Mouse (Mus musculus): ENCODE data around the gene Pnp. TPM values are rescaled to one million over a fixed set of nuclear protein-coding genes. Genes with fewer than 3 reads are reported as not detected.

Gene Pnp
- polyA plus RNA-seq, 1 experiment from 2014 or later = 48.8 TPM

Other genes starting within 250 kb of the Pnp start
- gene Olfr747, start 237.9 kb upstream of the Pnp start, polyA plus RNA-seq (2016; fragmentation: Nextera tagmentation; extraction: Ambion mirVana) = not detected in 2 replicates
- gene Olfr748, start 223.7 kb upstream of the Pnp start, polyA plus RNA-seq (2016; fragmentation: Nextera tagmentation; extraction: Ambion mirVana) = not detected in 2 replicates
- not detected in 2 replicates for gene Olfr749, start 186.0 kb upstream of the Pnp start, polyA plus RNA-seq (2016; fragmentation: Nextera tagmentation; extraction: Ambion mirVana)
- gene Ttc5, start 145.6 kb upstream of the Pnp start, polyA plus RNA-seq (2016; fragmentation: Nextera tagmentation; extraction: Ambion mirVana) = 95.2 and 96.7 TPM in 2 replicates
- gene Ccnb1ip1, start 123.3 kb upstream of the Pnp start, polyA plus RNA-seq (2016; fragmentation: Nextera tagmentation; extraction: Ambion mirVana) = not detected in 2 replicates
- 63.8 and 67.6 TPM in 2 replicates for gene Parp2, start 123.2 kb upstream of the Pnp start, polyA plus RNA-seq (2016; fragmentation: Nextera tagmentation; extraction: Ambion mirVana)
- gene Tep1, start 60.5 kb upstream of the Pnp start, polyA plus RNA-seq (2016; fragmentation: Nextera tagmentation; extraction: Ambion mirVana) = 3.5 and 5.7 TPM in 2 replicates
- 0.22 and 0.46 TPM in 2 replicates for gene Klhl33, start 33.6 kb upstream of the Pnp start, polyA plus RNA-seq (2016; fragmentation: Nextera tagmentation; extraction: Ambion mirVana)
- gene Osgep, start 6.2 kb upstream of the Pnp start, polyA plus RNA-seq (2016; fragmentation: Nextera tagmentation; extraction: Ambion mirVana) = 162 and 166 TPM in 2 replicates
- 320 and 335 TPM in 2 replicates for gene Apex1, start 6.1 kb upstream of the Pnp start, polyA plus RNA-seq (2016; fragmentation: Nextera tagmentation; extraction: Ambion mirVana)
- 54.5 and 57.6 TPM in 2 replicates for gene Pip4p1, start 226 bp upstream of the Pnp start, polyA plus RNA-seq (2016; fragmentation: Nextera tagmentation; extraction: Ambion mirVana)
- not detected in 2 replicates for gene Gm49342, start 13.4 kb downstream of the Pnp start, polyA plus RNA-seq (2016; fragmentation: Nextera tagmentation; extraction: Ambion mirVana)
- gene Pnp2, start 24.9 kb downstream of the Pnp start, polyA plus RNA-seq (2016; fragmentation: Nextera tagmentation; extraction: Ambion mirVana) = 0.29 TPM in 1 of 2 replicates, not detected in the other
- gene Rnase10, start 76.7 kb downstream of the Pnp start, polyA plus RNA-seq (2016; fragmentation: Nextera tagmentation; extraction: Ambion mirVana) = not detected in 2 replicates
- gene Rnase9, start 110.8 kb downstream of the Pnp start, polyA plus RNA-seq (2016; fragmentation: Nextera tagmentation; extraction: Ambion mirVana) = not detected in 2 replicates
- not detected in 2 replicates for gene Rnase11, start 119.1 kb downstream of the Pnp start, polyA plus RNA-seq (2016; fragmentation: Nextera tagmentation; extraction: Ambion mirVana)
- gene Rnase12, start 126.6 kb downstream of the Pnp start, polyA plus RNA-seq (2016; fragmentation: Nextera tagmentation; extraction: Ambion mirVana) = not detected in 2 replicates
- not detected in 2 replicates for gene Olfr750, start 143.4 kb downstream of the Pnp start, polyA plus RNA-seq (2016; fragmentation: Nextera tagmentation; extraction: Ambion mirVana)
- 17.8 and 18.9 TPM in 2 replicates for gene Rnase4, start 160.0 kb downstream of the Pnp start, polyA plus RNA-seq (2016; fragmentation: Nextera tagmentation; extraction: Ambion mirVana)
- 4.1 and 4.5 TPM in 2 replicates for gene Ang, start 160.1 kb downstream of the Pnp start, polyA plus RNA-seq (2016; fragmentation: Nextera tagmentation; extraction: Ambion mirVana)
- not detected in 2 replicates for gene Eddm3b, start 183.3 kb downstream of the Pnp start, polyA plus RNA-seq (2016; fragmentation: Nextera tagmentation; extraction: Ambion mirVana)
- 0.28 and 0.29 TPM in 2 replicates for gene Rnase6, start 192.8 kb downstream of the Pnp start, polyA plus RNA-seq (2016; fragmentation: Nextera tagmentation; extraction: Ambion mirVana)
- not detected in 2 replicates for gene Rnase1, start 215.7 kb downstream of the Pnp start, polyA plus RNA-seq (2016; fragmentation: Nextera tagmentation; extraction: Ambion mirVana)
- gene Rnase2b, start 231.2 kb downstream of the Pnp start, polyA plus RNA-seq (2016; fragmentation: Nextera tagmentation; extraction: Ambion mirVana) = not detected in 2 replicates

Measured in embryonic facial prominence, embryonic 12.5 days (tissue).